Mouse (Mus musculus): Measurements from ENCODE around the gene Osbpl3. TPM values are rescaled to one million over a fixed set of nuclear protein-coding genes. Genes with fewer than 3 reads are reported as not detected.

Osbpl3 gene
- total RNA-seq, 1 experiment, result 9.9 TPM

DNA sequence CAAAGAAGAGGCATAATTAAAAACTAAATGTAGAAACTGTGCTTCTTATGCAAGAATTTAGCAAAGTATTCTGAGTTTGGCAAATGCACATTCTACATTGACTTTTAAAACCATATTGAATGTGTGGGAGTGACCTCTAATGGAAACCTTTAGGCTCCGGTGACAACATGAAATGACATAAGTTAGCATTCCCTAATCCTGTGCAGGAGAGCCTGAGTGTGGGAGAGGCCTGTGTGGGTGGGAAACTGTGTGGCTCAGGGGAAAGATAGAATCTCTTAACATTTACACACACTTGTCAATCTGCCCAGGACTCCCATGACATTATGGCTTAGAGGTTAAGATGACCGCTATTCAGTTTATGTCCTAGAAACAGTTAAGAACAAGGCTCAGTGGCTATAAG is 119.6 kb downstream of the Osbpl3 start:
- no peaks in the 10 kb centered on the region for H3K4me1 ChIP-seq (ENCODE audit: control insufficient read depth in 2 of 2, insufficient read depth in 2 of 2, low read length in 2 of 2, poor library complexity in 1 of 2)
- in situ Hi-C loops (cut with MboI; ENCODE audit: low sequenced_read_pairs in 2 of 2, unreplicated experiment in 2 of 2), result no loop called here
- no peak overlapping the region for H3K27ac ChIP-seq (ENCODE audit: insufficient read depth, low read depth, low read length, poor library complexity, severe bottlenecking)
- H3K9me3 ChIP-seq (ENCODE audit: control insufficient read depth, insufficient read depth, low read depth, low read length), result no peaks in the 10 kb centered on the region
- H3K9ac ChIP-seq (ENCODE audit: insufficient read depth, low read depth, low read length, poor library complexity, severe bottlenecking), result no peak overlapping the region
- H3K36me3 ChIP-seq (ENCODE audit: control insufficient read depth, insufficient read depth, low read length, poor library complexity, severe bottlenecking), result no peaks in the 10 kb centered on the region
- no peak for DNase-seq (ENCODE audit: low read depth, low spot score)
- TF ChIP-seq MAFK (IDR thresholded peaks at IDR 0.05; ENCODE audit: insufficient read depth, low read depth, low read length) (no peak), ZC3H11A (IDR thresholded peaks at IDR 0.05; ENCODE audit: borderline replicate concordance, low read depth, low read length) (no peak), HCFC1 (IDR thresholded peaks at IDR 0.05; ENCODE audit: borderline replicate concordance, insufficient read depth, low read length) (no peak), ZNF384 (IDR thresholded peaks at IDR 0.05; ENCODE audit: low read depth, low read length) (no peak), CHD2 (IDR thresholded peaks at IDR 0.05; ENCODE audit: low read depth, low read length) (no peak)
- no peak overlapping the region for H3K4me3 ChIP-seq (ENCODE audit: insufficient read depth in 1 of 2, low read depth in 1 of 2, low read length in 2 of 2, poor library complexity in 1 of 2, severe bottlenecking in 1 of 2)

- no peaks in the 10 kb centered on the region for H3K9me3 ChIP-seq (ENCODE audit: control insufficient read depth, insufficient read depth, low read depth, low read length)
Observed at GRCm38 (mm10) chr6:50334846-50335821, 120.9 kb downstream of the Osbpl3 start.

DNA sequence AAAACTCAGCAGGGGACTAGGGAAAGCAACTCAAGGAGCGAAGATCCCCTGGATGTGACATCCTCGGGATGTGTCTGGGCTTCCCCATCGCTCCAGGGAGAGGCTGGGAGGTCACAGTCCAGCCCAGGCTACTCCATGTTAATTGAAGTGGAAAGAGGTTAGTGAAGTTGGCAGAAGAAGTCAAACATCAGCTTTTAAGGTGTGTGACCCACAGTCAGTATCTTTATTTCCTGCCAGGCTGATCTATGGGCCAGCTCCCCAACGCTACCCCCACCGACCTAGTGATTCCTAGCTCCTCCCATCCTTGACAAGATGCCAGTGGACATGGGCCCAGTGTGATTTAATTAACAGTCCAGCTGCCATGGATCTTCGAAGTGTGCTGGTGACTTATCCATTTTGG is 122.7 kb downstream of the Osbpl3 start:
- no peak overlapping the region for H3K27ac ChIP-seq (ENCODE audit: insufficient read depth, low read depth, low read length, poor library complexity, severe bottlenecking)
- no peaks in the 10 kb centered on the region for H3K9me3 ChIP-seq (ENCODE audit: control insufficient read depth, insufficient read depth, low read depth, low read length)
- H3K9ac ChIP-seq (ENCODE audit: insufficient read depth, low read depth, low read length, poor library complexity, severe bottlenecking), result no peak overlapping the region
- H3K4me1 ChIP-seq (ENCODE audit: control insufficient read depth in 2 of 2, insufficient read depth in 2 of 2, low read length in 2 of 2, poor library complexity in 1 of 2), result no peaks in the 10 kb centered on the region
- no peaks in the 10 kb centered on the region for H3K36me3 ChIP-seq (ENCODE audit: control insufficient read depth, insufficient read depth, low read length, poor library complexity, severe bottlenecking)
- no peak for DNase-seq (ENCODE audit: low read depth, low spot score)
- in situ Hi-C loops (cut with MboI; ENCODE audit: low sequenced_read_pairs in 2 of 2, unreplicated experiment in 2 of 2), result no loop called here
- TF ChIP-seq ZNF384 (IDR thresholded peaks at IDR 0.05; ENCODE audit: low read depth, low read length) (no peak), MAFK (IDR thresholded peaks at IDR 0.05; ENCODE audit: insufficient read depth, low read depth, low read length) (no peak)
- H3K4me3 ChIP-seq (ENCODE audit: insufficient read depth in 1 of 2, low read depth in 1 of 2, low read length in 2 of 2, poor library complexity in 1 of 2, severe bottlenecking in 1 of 2), result peak overlapping the region in 1 of 2 experiments; percentile 53; a peak in 2 of 4 replicates

More at GRCm38 (mm10) chr6:50334846-50335821, 120.9 kb downstream of the Osbpl3 start:
- no peak for DNase-seq (ENCODE audit: low read depth, low spot score)
- Histone ChIP-seq H3K9ac (ENCODE audit: insufficient read depth, low read depth, low read length, poor library complexity, severe bottlenecking) (no peak overlapping the region), H3K4me3 (ENCODE audit: insufficient read depth in 1 of 2, low read depth in 1 of 2, low read length in 2 of 2, poor library complexity in 1 of 2, severe bottlenecking in 1 of 2) (no peak overlapping the region), H3K27ac (ENCODE audit: insufficient read depth, low read depth, low read length, poor library complexity, severe bottlenecking) (no peak overlapping the region), H3K4me1 (ENCODE audit: control insufficient read depth in 2 of 2, insufficient read depth in 2 of 2, low read length in 2 of 2, poor library complexity in 1 of 2) (no peaks in the 10 kb centered on the region), H3K36me3 (ENCODE audit: control insufficient read depth, insufficient read depth, low read length, poor library complexity, severe bottlenecking) (no peaks in the 10 kb centered on the region)
- in situ Hi-C loops (cut with MboI; ENCODE audit: low sequenced_read_pairs in 2 of 2, unreplicated experiment in 2 of 2), result no loop called here
- TF ChIP-seq ZNF384 (IDR thresholded peaks at IDR 0.05; ENCODE audit: low read depth, low read length) (no peak), MAFK (IDR thresholded peaks at IDR 0.05; ENCODE audit: insufficient read depth, low read depth, low read length) (no peak), ZC3H11A (IDR thresholded peaks at IDR 0.05; ENCODE audit: borderline replicate concordance, low read depth, low read length) (no peak), HCFC1 (IDR thresholded peaks at IDR 0.05; ENCODE audit: borderline replicate concordance, insufficient read depth, low read length) (no peak), CHD2 (IDR thresholded peaks at IDR 0.05; ENCODE audit: low read depth, low read length) (no peak)

GRCm38 (mm10) chr6:50331477-50331876 is 124.5 kb downstream of the Osbpl3 start:
- no peak for TF ChIP-seq ZNF384 (IDR thresholded peaks at IDR 0.05; ENCODE audit: low read depth, low read length)
- TF ChIP-seq CHD2 (IDR thresholded peaks at IDR 0.05; ENCODE audit: low read depth, low read length), result no peak
- no peak for TF ChIP-seq HCFC1 (IDR thresholded peaks at IDR 0.05; ENCODE audit: borderline replicate concordance, insufficient read depth, low read length)
- no peak for TF ChIP-seq MAFK (IDR thresholded peaks at IDR 0.05; ENCODE audit: insufficient read depth, low read depth, low read length)
- no peak for TF ChIP-seq ZC3H11A (IDR thresholded peaks at IDR 0.05; ENCODE audit: borderline replicate concordance, low read depth, low read length)
- DNase-seq (ENCODE audit: low read depth, low spot score), result no peak
- no peak overlapping the region for H3K4me3 ChIP-seq (ENCODE audit: insufficient read depth in 1 of 2, low read depth in 1 of 2, low read length in 2 of 2, poor library complexity in 1 of 2, severe bottlenecking in 1 of 2)

More at GRCm38 (mm10) chr6:50331477-50331876, 124.5 kb downstream of the Osbpl3 start:
- in situ Hi-C loops (cut with MboI; ENCODE audit: low sequenced_read_pairs in 2 of 2, unreplicated experiment in 2 of 2), result no loop called here
- H3K9me3 ChIP-seq (ENCODE audit: control insufficient read depth, insufficient read depth, low read depth, low read length), result no peaks in the 10 kb centered on the region
- H3K9ac ChIP-seq (ENCODE audit: insufficient read depth, low read depth, low read length, poor library complexity, severe bottlenecking), result no peak overlapping the region
- H3K27ac ChIP-seq (ENCODE audit: insufficient read depth, low read depth, low read length, poor library complexity, severe bottlenecking), result no peak overlapping the region
- no peaks in the 10 kb centered on the region for H3K36me3 ChIP-seq (ENCODE audit: control insufficient read depth, insufficient read depth, low read length, poor library complexity, severe bottlenecking)
- H3K4me1 ChIP-seq (ENCODE audit: control insufficient read depth in 2 of 2, insufficient read depth in 2 of 2, low read length in 2 of 2, poor library complexity in 1 of 2), result no peaks in the 10 kb centered on the region; a peak in 1 of 4 replicates
